Mouse (Mus musculus) E14TG2a.4 (cell line): Measurements from ENCODE around the gene Ahctf1.

ENCODE experiments used
- CTCF ChIP-seq: conservative IDR thresholded peaks from 2 replicates; pipeline ENCODE4 v1.5.1; 2014; ENCODE audit warnings: low read length
- NANOG ChIP-seq: IDR thresholded peaks from 2 replicates; pipeline ENCODE4 v1.6.1; 2014; ENCODE audit warnings: borderline replicate concordance, low read length, mixed read lengths

DNA sequence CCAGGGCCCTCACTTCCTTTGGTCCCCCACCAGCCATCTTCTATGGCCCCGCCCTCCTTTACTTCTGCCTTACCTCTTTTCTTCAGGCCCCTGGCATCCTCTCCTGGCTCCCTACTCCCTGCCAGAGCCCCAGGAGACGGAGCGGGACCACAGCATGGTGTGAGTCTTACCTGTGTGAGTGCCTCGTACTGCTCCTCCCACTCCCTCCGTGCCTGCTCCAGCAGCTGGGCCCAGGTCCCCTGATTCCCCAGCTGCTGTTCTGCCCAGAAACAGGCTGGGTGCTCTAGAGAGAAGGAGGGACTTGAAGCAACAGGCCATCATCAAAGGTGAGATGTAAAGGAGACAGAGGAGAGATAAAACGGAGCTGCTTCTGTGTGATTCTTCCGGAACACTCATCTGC is 90.8 kb downstream of the Ahctf1 start:
- TF ChIP-seq CTCF (no peak), NANOG (no peak)
